Mouse (Mus musculus): Measurements from ENCODE around the gene H2-Eb1. TPM values are rescaled to one million over a fixed set of nuclear protein-coding genes. Genes with fewer than 3 reads are reported as not detected.
"Not testable (repeated sequence)": the region's sequence is repeated elsewhere in the genome, so short reads cannot be mapped to it uniquely, and the experiment has no call there.

Gene H2-Eb1
- polyA plus RNA-seq, 1 experiment from 2014 or later, result 54.0 TPM

- no peak overlapping the region for H3K27ac ChIP-seq (ENCODE audit: low read length)
- ATAC-seq (replicated peaks; ENCODE audit: extremely low read depth, insufficient read depth, low FRiP score), result no peak
- H3K27me3 ChIP-seq (ENCODE audit: control insufficient read depth, insufficient read depth, low read length), result no peaks in the 10 kb centered on the region
- no peaks in the 10 kb centered on the region for H3K36me3 ChIP-seq (ENCODE audit: control insufficient read depth, insufficient read depth)
- WGBS, result 80% methylated on average over 4 of the region's 4 CpGs
- H3K4me3 ChIP-seq (ENCODE audit: low read length), result no peak overlapping the region
- no peaks in the 10 kb centered on the region for H3K9me3 ChIP-seq (replicated peaks; ENCODE audit: control insufficient read depth, low read length)
- H3K4me2 ChIP-seq (ENCODE audit: low read depth, low read length), result no peak overlapping the region
- H3K9ac ChIP-seq (ENCODE audit: low read length), result no peak overlapping the region
- no peaks in the 10 kb centered on the region for H3K4me1 ChIP-seq (ENCODE audit: control insufficient read depth, insufficient read depth, low read length)
Observed at GRCm38 (mm10) chr17:34308161-34308560, 2.5 kb downstream of the H2-Eb1 start.

GRCm38 (mm10) chr17:34309225-34309624 lies 3.6 kb downstream of the H2-Eb1 start:
- ATAC-seq (replicated peaks; ENCODE audit: extremely low read depth, insufficient read depth, low FRiP score), result no peak
- peak overlapping the region; percentile 72 for H3K4me2 ChIP-seq (ENCODE audit: low read depth, low read length)
- H3K27me3 ChIP-seq (ENCODE audit: control insufficient read depth, insufficient read depth, low read length), result no peaks in the 10 kb centered on the region
- peak overlapping the region; percentile 77 for H3K9ac ChIP-seq (ENCODE audit: low read length)
- whole genome bisulfite sequencing, result 31% methylated on average over 10 of the region's 10 CpGs
- peak overlapping the region; percentile 67 for H3K4me3 ChIP-seq (ENCODE audit: low read length)
- H3K27ac ChIP-seq (ENCODE audit: low read length), result peak overlapping the region; percentile 58; the same call in 1 of the 2 replicates
- H3K4me1 ChIP-seq (ENCODE audit: control insufficient read depth, insufficient read depth, low read length), result no peaks in the 10 kb centered on the region
- H3K36me3 ChIP-seq (ENCODE audit: control insufficient read depth, insufficient read depth), result no peaks in the 10 kb centered on the region
- H3K9me3 ChIP-seq (replicated peaks; ENCODE audit: control insufficient read depth, low read length), result no peaks in the 10 kb centered on the region

GRCm38 (mm10) chr17:34309683-34310385 lies 4.2 kb downstream of the H2-Eb1 start:
- H3K27me3 ChIP-seq (ENCODE audit: control insufficient read depth, insufficient read depth, low read length), result no peaks in the 10 kb centered on the region
- H3K9ac ChIP-seq (ENCODE audit: low read length), result peak overlapping the region; percentile 77
- peak overlapping the region; percentile 58; the same call in 1 of the 2 replicates for H3K27ac ChIP-seq (ENCODE audit: low read length)
- no peaks in the 10 kb centered on the region for H3K36me3 ChIP-seq (ENCODE audit: control insufficient read depth, insufficient read depth)
- WGBS, result 23% methylated on average over 38 of the region's 38 CpGs
- H3K9me3 ChIP-seq (replicated peaks; ENCODE audit: control insufficient read depth, low read length), result no peaks in the 10 kb centered on the region
- H3K4me1 ChIP-seq (ENCODE audit: control insufficient read depth, insufficient read depth, low read length), result no peaks in the 10 kb centered on the region
- peak overlapping the region; percentile 67 for H3K4me3 ChIP-seq (ENCODE audit: low read length)
- H3K4me2 ChIP-seq (ENCODE audit: low read depth, low read length), result peak overlapping the region; percentile 72
- ATAC-seq (replicated peaks; ENCODE audit: extremely low read depth, insufficient read depth, low FRiP score), result peak; percentile 82

- H3K27ac ChIP-seq (ENCODE audit: low read length); H3K4me2 ChIP-seq (ENCODE audit: low read depth, low read length); H3K4me3 ChIP-seq (ENCODE audit: low read length); H3K9ac ChIP-seq (ENCODE audit: low read length); ATAC-seq (replicated peaks; ENCODE audit: extremely low read depth, insufficient read depth, low FRiP score); H3K4me1 ChIP-seq (ENCODE audit: control insufficient read depth, insufficient read depth, low read length); H3K36me3 ChIP-seq (ENCODE audit: control insufficient read depth, insufficient read depth); H3K27me3 ChIP-seq (ENCODE audit: control insufficient read depth, insufficient read depth, low read length); H3K9me3 ChIP-seq (replicated peaks; ENCODE audit: control insufficient read depth, low read length): not testable (repeated sequence)
- WGBS, result 53% methylated on average over 3 of the region's 3 CpGs
Observed at GRCm38 (mm10) chr17:34310526-34310925, 4.9 kb downstream of the H2-Eb1 start.

- ATAC-seq (replicated peaks; ENCODE audit: extremely low read depth, insufficient read depth, low FRiP score), result no peak
- Histone ChIP-seq H3K4me1 (ENCODE audit: control insufficient read depth, insufficient read depth, low read length) (no peaks in the 10 kb centered on the region), H3K27me3 (ENCODE audit: control insufficient read depth, insufficient read depth, low read length) (no peaks in the 10 kb centered on the region), H3K4me3 (ENCODE audit: low read length) (no peak overlapping the region), H3K9me3 (replicated peaks; ENCODE audit: control insufficient read depth, low read length) (no peaks in the 10 kb centered on the region), H3K4me2 (ENCODE audit: low read depth, low read length) (no peak overlapping the region), H3K27ac (ENCODE audit: low read length) (no peak overlapping the region), H3K36me3 (ENCODE audit: control insufficient read depth, insufficient read depth) (no peaks in the 10 kb centered on the region), H3K9ac (ENCODE audit: low read length) (no peak overlapping the region)
- 68% methylated on average over 1 of the region's 1 CpGs for WGBS
Observed at GRCm38 (mm10) chr17:34312185-34312584, 6.5 kb downstream of the H2-Eb1 start.

- Histone ChIP-seq H3K9me3 (replicated peaks; ENCODE audit: control insufficient read depth, low read length) (no peaks in the 10 kb centered on the region), H3K36me3 (ENCODE audit: control insufficient read depth, insufficient read depth) (no peaks in the 10 kb centered on the region), H3K4me2 (ENCODE audit: low read depth, low read length) (no peak overlapping the region), H3K4me3 (ENCODE audit: low read length) (no peak overlapping the region), H3K27ac (ENCODE audit: low read length) (no peak overlapping the region), H3K4me1 (ENCODE audit: control insufficient read depth, insufficient read depth, low read length) (no peaks in the 10 kb centered on the region), H3K9ac (ENCODE audit: low read length) (no peak overlapping the region), H3K27me3 (ENCODE audit: control insufficient read depth, insufficient read depth, low read length) (no peaks in the 10 kb centered on the region)
- ATAC-seq (replicated peaks; ENCODE audit: extremely low read depth, insufficient read depth, low FRiP score), result no peak; the same call in 1 of the 2 replicates
- WGBS, result 39% methylated on average over 3 of the region's 3 CpGs
Observed at GRCm38 (mm10) chr17:34313393-34313792, 7.7 kb downstream of the H2-Eb1 start.

GRCm38 (mm10) chr17:34314286-34314685 lies 8.6 kb downstream of the H2-Eb1 start:
- H3K27me3 ChIP-seq (ENCODE audit: control insufficient read depth, insufficient read depth, low read length), result no peaks in the 10 kb centered on the region
- no peak for ATAC-seq (replicated peaks; ENCODE audit: extremely low read depth, insufficient read depth, low FRiP score)
- 69% methylated on average over 9 of the region's 9 CpGs for WGBS

GRCm38 (mm10) chr17:34315512-34315911 lies 9.8 kb downstream of the H2-Eb1 start:
- Histone ChIP-seq H3K9ac (ENCODE audit: low read length) (no peak overlapping the region), H3K27me3 (ENCODE audit: control insufficient read depth, insufficient read depth, low read length) (no peaks in the 10 kb centered on the region), H3K9me3 (replicated peaks; ENCODE audit: control insufficient read depth, low read length) (no peaks in the 10 kb centered on the region), H3K36me3 (ENCODE audit: control insufficient read depth, insufficient read depth) (no peaks in the 10 kb centered on the region), H3K4me3 (ENCODE audit: low read length) (no peak overlapping the region), H3K27ac (ENCODE audit: low read length) (no peak overlapping the region), H3K4me2 (ENCODE audit: low read depth, low read length) (no peak overlapping the region), H3K4me1 (ENCODE audit: control insufficient read depth, insufficient read depth, low read length) (no peaks in the 10 kb centered on the region)
- WGBS, result 79% methylated on average over 1 of the region's 1 CpGs
- ATAC-seq (replicated peaks; ENCODE audit: extremely low read depth, insufficient read depth, low FRiP score), result no peak

More at GRCm38 (mm10) chr17:34314286-34314685, 8.6 kb downstream of the H2-Eb1 start:
- Histone ChIP-seq H3K9me3 (replicated peaks; ENCODE audit: control insufficient read depth, low read length) (no peaks in the 10 kb centered on the region), H3K27ac (ENCODE audit: low read length) (no peak overlapping the region), H3K36me3 (ENCODE audit: control insufficient read depth, insufficient read depth) (no peaks in the 10 kb centered on the region), H3K4me1 (ENCODE audit: control insufficient read depth, insufficient read depth, low read length) (no peaks in the 10 kb centered on the region), H3K4me3 (ENCODE audit: low read length) (no peak overlapping the region), H3K9ac (ENCODE audit: low read length) (no peak overlapping the region), H3K4me2 (ENCODE audit: low read depth, low read length) (no peak overlapping the region)

GRCm38 (mm10) chr17:34316697-34317096 lies 11.0 kb downstream of the H2-Eb1 start:
- no peak overlapping the region for H3K9ac ChIP-seq (ENCODE audit: low read length)
- no peak overlapping the region for H3K27ac ChIP-seq (ENCODE audit: low read length)
- WGBS, result 68% methylated on average over 2 of the region's 2 CpGs
- H3K4me2 ChIP-seq (ENCODE audit: low read depth, low read length), result no peak overlapping the region
- no peaks in the 10 kb centered on the region for H3K9me3 ChIP-seq (replicated peaks; ENCODE audit: control insufficient read depth, low read length)
- H3K27me3 ChIP-seq (ENCODE audit: control insufficient read depth, insufficient read depth, low read length), result no peaks in the 10 kb centered on the region
- no peaks in the 10 kb centered on the region for H3K36me3 ChIP-seq (ENCODE audit: control insufficient read depth, insufficient read depth)
- no peaks in the 10 kb centered on the region for H3K4me1 ChIP-seq (ENCODE audit: control insufficient read depth, insufficient read depth, low read length)
- H3K4me3 ChIP-seq (ENCODE audit: low read length), result no peak overlapping the region
- ATAC-seq (replicated peaks; ENCODE audit: extremely low read depth, insufficient read depth, low FRiP score), result no peak
